24 mouse cellular contexts compared by ENCODE assay signal in genomic region chr9:111072971-111073370, GRCm38 (mm10). TPM values are rescaled to one million over a fixed set of nuclear protein-coding genes. Genes with fewer than 3 reads are reported as not detected.
DNase-seq lines count a peak whose midpoint lies in the region; ATAC-seq lines count a peak whose summit lies in the region.
"Had no signal": no experiment of that assay in that cellular context is flagged by ENCODE, and none has a peak within 500 bp of the region (broad histone marks: within the 10 kb centered on the region; RNA-seq: fewer than 3 reads in every experiment).

No protein-coding gene starts in this region.

- H3K27me3 ChIP-seq in forebrain, embryonic 15.5 days, result no peaks in the 10 kb centered on the region
- no peaks in the 10 kb centered on the region for H3K27me3 ChIP-seq in kidney, embryonic 14.5 days (ENCODE audit: control insufficient read depth, insufficient read depth, low read length)
- H3K27me3 ChIP-seq: CH12.LX; embryonic facial prominence, embryonic 12.5 days; forebrain, embryonic 13.5 days had no signal

- peaks cover 10% of the 10 kb centered on the region for H3K9me3 ChIP-seq in forebrain, embryonic 15.5 days
- H3K9me3 ChIP-seq in kidney, embryonic 14.5 days (ENCODE audit: control insufficient read depth, low read length), result peaks cover 14% of the 10 kb centered on the region

- DNase-seq in heart, adult 11 months, result peak; percentile 80
- no peak for DNase-seq in heart, adult 18-20 months
- DNase-seq in ES-CJ7 (ENCODE audit: low read depth, low spot score) (peak; percentile 50), ZHBTc4 (ENCODE audit: low read depth, low spot score) (peak; percentile 50)
- DNase-seq: adrenal gland, adult 2 months; adrenal gland, postnatal 10 days; adrenal gland, postnatal 25 days; B cell, adult 2 months; cerebellum, adult 11-12 months; cerebellum, adult 2 months; cerebellum, adult 9-10 months; cerebellum, postnatal 10 days; cerebellum, postnatal 25 days had no signal

- ATAC-seq in forebrain, embryonic 15.5 days (replicated peaks), result no peak
- ATAC-seq in kidney, embryonic 14.5 days (ENCODE audit: low FRiP score, low TSS enrichment), result no peak
- ATAC-seq: CD4-positive, CD25-positive, alpha-beta regulatory T cell, adult 4 months; forebrain, embryonic 13.5 days; forebrain, embryonic 16.5 days had no signal

- no peak overlapping the region for H3K4me2 ChIP-seq in forebrain, embryonic 15.5 days (replicated peaks)
- H3K4me2 ChIP-seq in kidney, embryonic 14.5 days (replicated peaks; ENCODE audit: low read depth, low read length), result no peak overlapping the region
- H3K4me2 ChIP-seq: embryonic facial prominence, embryonic 12.5 days; forebrain, embryonic 13.5 days had no signal

- H3K4me1 ChIP-seq in forebrain, embryonic 15.5 days, result no peaks in the 10 kb centered on the region
- H3K4me1 ChIP-seq in kidney, embryonic 14.5 days (ENCODE audit: control insufficient read depth, insufficient read depth, low read length), result no peaks in the 10 kb centered on the region
- H3K4me1 ChIP-seq: forebrain, embryonic 13.5 days had no signal

- WGBS in forebrain, embryonic 15.5 days, result 78% methylated on average over 4 of the region's 4 CpGs
- 79% methylated on average over 4 of the region's 4 CpGs for WGBS in kidney, embryonic 14.5 days

- H3K27ac ChIP-seq in forebrain, embryonic 15.5 days (replicated peaks), result no peak overlapping the region
- no peak overlapping the region for H3K27ac ChIP-seq in kidney, embryonic 14.5 days (ENCODE audit: low read depth, low read length)
- H3K27ac ChIP-seq: embryonic facial prominence, embryonic 10.5 days; embryonic facial prominence, embryonic 12.5 days; forebrain, embryonic 13.5 days had no signal

- H3K4me3 ChIP-seq in forebrain, embryonic 15.5 days, result no peak overlapping the region
- no peak overlapping the region for H3K4me3 ChIP-seq in kidney, embryonic 14.5 days (ENCODE audit: low read length)
- H3K4me3 ChIP-seq: embryonic facial prominence, embryonic 10.5 days; embryonic facial prominence, embryonic 12.5 days; forebrain, embryonic 13.5 days had no signal

- no peak overlapping the region for H3K9ac ChIP-seq in forebrain, embryonic 15.5 days (replicated peaks)
- no peak overlapping the region for H3K9ac ChIP-seq in kidney, embryonic 14.5 days (ENCODE audit: low read depth, low read length)
- H3K9ac ChIP-seq: embryonic facial prominence, embryonic 12.5 days; forebrain, embryonic 13.5 days had no signal

- H3K36me3 ChIP-seq in forebrain, embryonic 15.5 days, result no peaks in the 10 kb centered on the region
- no peaks in the 10 kb centered on the region for H3K36me3 ChIP-seq in kidney, embryonic 14.5 days (ENCODE audit: control insufficient read depth, insufficient read depth, low read length)
- H3K36me3 ChIP-seq: embryonic facial prominence, embryonic 10.5 days; embryonic facial prominence, embryonic 12.5 days had no signal

RNA-seq across cellular contexts. Expression of gene Ccrl2, which starts 15.7 kb away (rescaled TPM):
- total RNA-seq in heart, adult 18-20 months (2021), result 1 to 10 TPM; 6.3 to 9.1 TPM
- 1.0 and 1.1 TPM in 2 replicates for polyA plus RNA-seq in forebrain, embryonic 15.5 days (2015; fragmentation: Nextera tagmentation; extraction: Ambion mirVana)
- 0.61 and 0.83 TPM in 2 replicates for polyA plus RNA-seq in kidney, embryonic 14.5 days (2014; fragmentation: Nextera tagmentation; extraction: Ambion mirVana)

RNA-seq across cellular contexts. Expression of gene Lrrfip2, which starts 44.4 kb away (rescaled TPM):
- 10 to 100 TPM; 87.3 to 89.0 TPM for total RNA-seq in heart, adult 18-20 months (2021)
- 41.8 and 42.8 TPM in 2 replicates for polyA plus RNA-seq in forebrain, embryonic 15.5 days (2015; fragmentation: Nextera tagmentation; extraction: Ambion mirVana)
- 29.6 and 37.8 TPM in 2 replicates for polyA plus RNA-seq in kidney, embryonic 14.5 days (2014; fragmentation: Nextera tagmentation; extraction: Ambion mirVana)

RNA-seq across cellular contexts. Expression of gene Ltf, which starts 53.9 kb away (rescaled TPM):
- 1 to 10 TPM in 1 of 2 experiments, under 1 TPM in 1; 0.10 to 9.8 TPM for total RNA-seq in heart, adult 18-20 months (2021)
- polyA plus RNA-seq in forebrain, embryonic 15.5 days (2015; fragmentation: Nextera tagmentation; extraction: Ambion mirVana), result 0.64 and 0.70 TPM in 2 replicates
- polyA plus RNA-seq in kidney, embryonic 14.5 days (2014; fragmentation: Nextera tagmentation; extraction: Ambion mirVana), result 0.31 and 0.41 TPM in 2 replicates
- total RNA-seq: ES-E14, MEL had no signal
- polyA plus RNA-seq: adrenal gland, adult 2 months; cortical plate, adult 2 months; embryonic facial prominence, embryonic 10.5 days; forebrain, embryonic 13.5 days had no signal

Comparison
In these comparisons a context has a peak if more than half of its experiments do, and no peak if none do; other contexts are left out.
1. DNase-seq: peak in heart, adult 11 months (single experiment), ES-CJ7 (single experiment) and ZHBTc4 (single experiment); none in heart, adult 18-20 months (0 of 2).